Mouse (Mus musculus) brain, embryonic 14.5 days (tissue): ENCODE results near the gene Smarca4.

Experiments used
- CTCF ChIP-seq: fragments of 200-500 bp; IDR thresholded peaks from 2 replicates; pipeline ENCODE4 v1.5.1; 2012; ENCODE audit warnings: inconsistent platforms, mild to moderate bottlenecking, moderate library complexity, borderline replicate concordance; ENCODE audit not compliant: insufficient read depth, insufficient read length; ENCODE audit errors: extremely low read depth
- POLR2A ChIP-seq: fragments of 200-500 bp; IDR thresholded peaks from 2 replicates; pipeline ENCODE4 v1.6.1; 2012; ENCODE audit warnings: mild to moderate bottlenecking, inconsistent platforms, borderline replicate concordance; ENCODE audit not compliant: poor library complexity, insufficient read depth, insufficient read length, severe bottlenecking; ENCODE audit errors: extremely low read depth

GRCm38 (mm10) chr9:21691862-21692261, 75.9 kb downstream of the Smarca4 start:
- TF ChIP-seq CTCF (peak; percentile 58), POLR2A (no peak)
